Mouse (Mus musculus): ENCODE data around the gene Thsd4. TPM values are rescaled to one million over a fixed set of nuclear protein-coding genes. Genes with fewer than 3 reads are reported as not detected.

Thsd4 gene
- 12.3 and 13.3 TPM in 2 replicates for polyA plus RNA-seq (2016; fragmentation: Nextera tagmentation; extraction: Ambion mirVana)

GRCm38 (mm10) chr9:60521806-60522264 is at the start of gene Thsd4:
Gene Thsd4, minus strand, starts transcription at chr9:60522046.
- WGBS, result 0% methylated on average over 36 of the region's 51 CpGs
- no peak within 1 kb of the TSS for H3K27ac ChIP-seq
- peaks cover 37% of the 10 kb centered on the region for H3K4me1 ChIP-seq
- no peaks in the 10 kb centered on the region for H3K9me3 ChIP-seq
- H3K4me3 ChIP-seq, result peak within 1 kb of the TSS; percentile 63
- H3K9ac ChIP-seq, result peak within 1 kb of the TSS; percentile 66
- H3K27me3 ChIP-seq, result peaks cover 31% of the 10 kb centered on the region
- H3K4me2 ChIP-seq (replicated peaks), result peak within 1 kb of the TSS; percentile 90
- no peaks in the 10 kb centered on the region for H3K36me3 ChIP-seq
- peak; percentile 28; the same call in 1 of the 2 replicates for ATAC-seq (ENCODE audit: insufficient number of reproducible peaks, insufficient read depth, low FRiP score, low TSS enrichment)

- Histone ChIP-seq H3K4me2 (replicated peaks) (no peak overlapping the region), H3K4me1 (no peaks in the 10 kb centered on the region; the same call in 1 of the 2 replicates), H3K9ac (no peak overlapping the region), H3K36me3 (no peaks in the 10 kb centered on the region), H3K9me3 (no peaks in the 10 kb centered on the region), H3K27ac (no peak overlapping the region), H3K27me3 (no peaks in the 10 kb centered on the region), H3K4me3 (no peak overlapping the region)
- 63% methylated on average over 4 of the region's 4 CpGs for WGBS
- ATAC-seq (ENCODE audit: insufficient number of reproducible peaks, insufficient read depth, low FRiP score, low TSS enrichment), result no peak
These were observed 49.2 kb upstream of the Thsd4 start for GRCm38 (mm10) chr9:60571041-60571440.

GRCm38 (mm10) chr9:60569366-60569765 is 47.5 kb upstream of the Thsd4 start:
- H3K4me2 ChIP-seq (replicated peaks), result no peak overlapping the region
- 75% methylated on average over 2 of the region's 2 CpGs for WGBS
- no peaks in the 10 kb centered on the region for H3K9me3 ChIP-seq
- H3K36me3 ChIP-seq, result no peaks in the 10 kb centered on the region
- no peaks in the 10 kb centered on the region for H3K27me3 ChIP-seq
- no peak overlapping the region for H3K27ac ChIP-seq
- no peaks in the 10 kb centered on the region; the same call in 1 of the 2 replicates for H3K4me1 ChIP-seq
- H3K9ac ChIP-seq, result no peak overlapping the region
- no peak for ATAC-seq (ENCODE audit: insufficient number of reproducible peaks, insufficient read depth, low FRiP score, low TSS enrichment)
- H3K4me3 ChIP-seq, result no peak overlapping the region

- Histone ChIP-seq H3K4me1 (peaks cover 14% of the 10 kb centered on the region; the same call in 1 of the 2 replicates), H3K9ac (no peak overlapping the region), H3K36me3 (no peaks in the 10 kb centered on the region), H3K9me3 (no peaks in the 10 kb centered on the region), H3K4me2 (replicated peaks) (no peak overlapping the region), H3K27ac (no peak overlapping the region), H3K27me3 (no peaks in the 10 kb centered on the region), H3K4me3 (no peak overlapping the region)
- ATAC-seq (ENCODE audit: insufficient number of reproducible peaks, insufficient read depth, low FRiP score, low TSS enrichment), result no peak
- WGBS, result 92% methylated on average over 7 of the region's 7 CpGs
These were observed 42.0 kb upstream of the Thsd4 start for GRCm38 (mm10) chr9:60563809-60564208.

GRCm38 (mm10) chr9:60562443-60563371 is 40.9 kb upstream of the Thsd4 start:
- H3K27ac ChIP-seq, result 0 out of 2 replicates have a peak overlapping the region, but pooled peaks have one; percentile 42
- H3K4me3 ChIP-seq, result no peak overlapping the region

GRCm38 (mm10) chr9:60561641-60562289 is 39.9 kb upstream of the Thsd4 start:
- Histone ChIP-seq H3K4me3 (no peak overlapping the region), H3K27me3 (no peaks in the 10 kb centered on the region), H3K9ac (no peak overlapping the region), H3K27ac (no peak overlapping the region), H3K9me3 (no peaks in the 10 kb centered on the region), H3K36me3 (no peaks in the 10 kb centered on the region), H3K4me1 (peaks cover 14% of the 10 kb centered on the region; the same call in 1 of the 2 replicates), H3K4me2 (replicated peaks) (no peak overlapping the region)
- WGBS, result 70% methylated on average over 9 of the region's 9 CpGs
- no peak for ATAC-seq (ENCODE audit: insufficient number of reproducible peaks, insufficient read depth, low FRiP score, low TSS enrichment)

More at GRCm38 (mm10) chr9:60562443-60563371, 40.9 kb upstream of the Thsd4 start:
- no peak for ATAC-seq (ENCODE audit: insufficient number of reproducible peaks, insufficient read depth, low FRiP score, low TSS enrichment)
- no peaks in the 10 kb centered on the region for H3K27me3 ChIP-seq
- H3K9me3 ChIP-seq, result no peaks in the 10 kb centered on the region
- no peak overlapping the region for H3K9ac ChIP-seq
- H3K36me3 ChIP-seq, result no peaks in the 10 kb centered on the region
- 62% methylated on average over 20 of the region's 20 CpGs for WGBS
- H3K4me2 ChIP-seq (replicated peaks), result no peak overlapping the region; the same call in 1 of the 2 replicates
- peaks cover 14% of the 10 kb centered on the region; the same call in 1 of the 2 replicates for H3K4me1 ChIP-seq

- no peak overlapping the region for H3K27ac ChIP-seq
- 71% methylated on average over 3 of the region's 3 CpGs for WGBS
- no peak overlapping the region for H3K9ac ChIP-seq
- H3K4me3 ChIP-seq, result no peak overlapping the region
- H3K9me3 ChIP-seq, result no peaks in the 10 kb centered on the region
- H3K4me2 ChIP-seq (replicated peaks), result no peak overlapping the region
- H3K27me3 ChIP-seq, result no peaks in the 10 kb centered on the region
- H3K4me1 ChIP-seq, result peaks cover 14% of the 10 kb centered on the region; the same call in 1 of the 2 replicates
- ATAC-seq (ENCODE audit: insufficient number of reproducible peaks, insufficient read depth, low FRiP score, low TSS enrichment), result no peak
- no peaks in the 10 kb centered on the region for H3K36me3 ChIP-seq
These were observed 36.7 kb upstream of the Thsd4 start for GRCm38 (mm10) chr9:60558507-60558906.

- H3K9ac ChIP-seq, result no peak overlapping the region
- ATAC-seq (ENCODE audit: insufficient number of reproducible peaks, insufficient read depth, low FRiP score, low TSS enrichment), result no peak
- 98% methylated on average over 4 of the region's 4 CpGs for WGBS
- no peaks in the 10 kb centered on the region for H3K27me3 ChIP-seq
- no peak overlapping the region for H3K4me3 ChIP-seq
- no peak overlapping the region for H3K4me2 ChIP-seq (replicated peaks)
- H3K9me3 ChIP-seq, result no peaks in the 10 kb centered on the region
- no peak overlapping the region for H3K27ac ChIP-seq
- H3K4me1 ChIP-seq, result no peaks in the 10 kb centered on the region
- H3K36me3 ChIP-seq, result no peaks in the 10 kb centered on the region
These were observed 29.4 kb upstream of the Thsd4 start for GRCm38 (mm10) chr9:60551238-60551637.

GRCm38 (mm10) chr9:60548182-60548581 is 26.3 kb upstream of the Thsd4 start:
- no peaks in the 10 kb centered on the region for H3K27me3 ChIP-seq
- no peaks in the 10 kb centered on the region for H3K36me3 ChIP-seq
- H3K4me1 ChIP-seq, result no peaks in the 10 kb centered on the region
- no peak overlapping the region for H3K27ac ChIP-seq
- no peak overlapping the region for H3K9ac ChIP-seq
- no peak for ATAC-seq (ENCODE audit: insufficient number of reproducible peaks, insufficient read depth, low FRiP score, low TSS enrichment)
- no peak overlapping the region for H3K4me3 ChIP-seq
- H3K4me2 ChIP-seq (replicated peaks), result no peak overlapping the region
- no peaks in the 10 kb centered on the region for H3K9me3 ChIP-seq
- WGBS, result 31% methylated on average over 4 of the region's 4 CpGs

GRCm38 (mm10) chr9:60546169-60546568 is 24.3 kb upstream of the Thsd4 start:
- no peaks in the 10 kb centered on the region for H3K9me3 ChIP-seq
- no peak overlapping the region for H3K4me3 ChIP-seq
- H3K4me2 ChIP-seq (replicated peaks), result no peak overlapping the region
- no peaks in the 10 kb centered on the region for H3K27me3 ChIP-seq
- WGBS, result 89% methylated on average over 2 of the region's 2 CpGs
- no peak for ATAC-seq (ENCODE audit: insufficient number of reproducible peaks, insufficient read depth, low FRiP score, low TSS enrichment)
- H3K9ac ChIP-seq, result no peak overlapping the region
- H3K27ac ChIP-seq, result no peak overlapping the region
- H3K36me3 ChIP-seq, result no peaks in the 10 kb centered on the region
- H3K4me1 ChIP-seq, result no peaks in the 10 kb centered on the region

- no peak for ATAC-seq (ENCODE audit: insufficient number of reproducible peaks, insufficient read depth, low FRiP score, low TSS enrichment)
- Histone ChIP-seq H3K36me3 (no peaks in the 10 kb centered on the region), H3K9ac (no peak overlapping the region), H3K4me3 (no peak overlapping the region), H3K4me2 (replicated peaks) (no peak overlapping the region), H3K9me3 (no peaks in the 10 kb centered on the region), H3K27me3 (no peaks in the 10 kb centered on the region), H3K4me1 (no peaks in the 10 kb centered on the region), H3K27ac (no peak overlapping the region)
- WGBS, result 77% methylated on average over 13 of the region's 13 CpGs
These were observed 23.7 kb upstream of the Thsd4 start for GRCm38 (mm10) chr9:60545361-60546096.
